Mouse (Mus musculus) lung, adult 10 weeks (tissue): ENCODE data around the gene Prr7. TPM values are rescaled to one million over a fixed set of nuclear protein-coding genes. Genes with fewer than 3 reads are reported as not detected.

Source experiments
- polyA plus RNA-seq: library from polyadenylated mRNA; stranded (reverse); fragments of 350-450 nt; fragmentation: Illumina TruSeq; extraction: RNeasy Lipid Tissue Mini Kit (QIAGEN cat#74804); gene quantifications from one replicate; pipeline ENCODE4 v1.2.3, GENCODE M21; 2014; ENCODE audit warnings: low read depth, low replicate concordance; ENCODE audit not compliant: insufficient read depth

Gene Prr7
- polyA plus RNA-seq = 1.3 TPM

DNA sequence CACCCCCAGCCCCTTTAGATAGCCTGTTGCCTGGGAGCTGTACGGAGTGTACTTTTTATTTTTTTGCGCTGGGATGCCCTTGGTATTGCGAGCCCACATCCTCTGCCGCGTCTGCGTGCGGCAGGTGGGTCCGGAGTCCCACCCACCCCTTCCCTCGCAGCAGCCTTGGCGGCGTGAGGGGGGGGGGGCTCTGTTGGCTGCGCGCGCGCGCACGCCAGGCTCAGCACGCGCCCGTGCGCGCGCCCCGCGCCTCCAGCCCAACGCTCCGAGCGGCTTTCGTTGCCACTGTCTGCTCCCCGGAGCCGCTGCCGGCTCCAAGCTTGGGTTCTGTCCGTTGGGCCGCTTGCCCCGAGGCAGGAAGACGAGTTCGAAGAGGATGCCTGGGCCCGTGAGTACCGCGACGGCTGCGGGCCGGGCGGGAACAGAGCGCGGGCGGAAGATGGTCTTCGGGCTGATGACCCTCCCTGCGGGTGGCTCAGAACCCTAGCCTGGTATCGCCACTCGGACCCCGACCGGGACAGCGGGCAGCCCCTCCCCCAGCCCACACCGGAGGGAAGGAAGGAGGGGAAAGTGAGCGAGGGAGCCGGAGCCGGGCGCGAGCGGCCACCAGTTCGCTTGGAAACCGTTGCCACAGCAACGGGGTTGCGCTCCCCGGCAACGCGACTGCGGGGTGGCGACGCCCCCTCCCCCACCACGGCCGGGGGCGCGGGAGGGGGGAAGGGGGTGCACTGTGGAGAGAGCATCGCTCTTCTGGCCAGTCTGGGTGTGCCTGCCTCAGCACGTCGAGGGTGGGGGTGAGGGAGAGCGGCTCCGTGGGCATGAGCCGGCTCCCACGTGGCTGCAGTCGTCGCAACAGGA, at the start of gene Prr7:
Prr7 (plus strand) TSS at position 241 of the 858 bp plus-strand sequence.

DNA sequence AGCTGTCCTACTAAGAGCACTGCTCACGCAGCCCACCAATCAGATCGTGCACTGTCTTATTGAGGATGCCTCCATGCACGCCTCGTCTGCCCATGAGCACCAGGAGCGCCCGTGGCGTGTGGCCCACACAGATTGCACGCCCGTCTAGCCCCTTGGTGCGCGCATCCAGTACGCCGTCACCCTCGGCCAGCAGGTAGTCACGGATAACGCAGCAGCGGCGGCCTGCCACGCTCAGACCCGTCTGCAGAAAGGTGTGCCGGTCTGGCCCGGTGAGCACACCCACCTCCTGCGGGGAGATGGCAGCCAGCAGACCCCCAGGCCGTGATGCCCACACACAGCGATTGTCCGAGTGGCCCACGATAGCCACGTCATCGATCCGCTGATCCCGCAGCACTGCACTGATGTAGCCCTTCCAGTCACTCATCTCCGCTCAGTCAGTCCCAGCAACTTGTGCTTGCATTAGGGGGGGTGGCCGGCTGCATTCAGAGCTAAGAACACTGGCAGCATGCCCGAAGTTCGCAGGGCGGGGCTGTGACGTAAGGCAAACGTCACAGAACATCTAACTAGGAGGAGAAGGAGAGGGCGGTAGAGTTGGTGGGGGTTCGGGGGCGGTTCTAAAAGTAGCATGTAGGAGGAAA, 49.2 kb upstream of the Prr7 start, which contains the start of gene Pfn3:
Pfn3 (minus strand) TSS at position 490 of the 638 bp plus-strand sequence.

DNA sequence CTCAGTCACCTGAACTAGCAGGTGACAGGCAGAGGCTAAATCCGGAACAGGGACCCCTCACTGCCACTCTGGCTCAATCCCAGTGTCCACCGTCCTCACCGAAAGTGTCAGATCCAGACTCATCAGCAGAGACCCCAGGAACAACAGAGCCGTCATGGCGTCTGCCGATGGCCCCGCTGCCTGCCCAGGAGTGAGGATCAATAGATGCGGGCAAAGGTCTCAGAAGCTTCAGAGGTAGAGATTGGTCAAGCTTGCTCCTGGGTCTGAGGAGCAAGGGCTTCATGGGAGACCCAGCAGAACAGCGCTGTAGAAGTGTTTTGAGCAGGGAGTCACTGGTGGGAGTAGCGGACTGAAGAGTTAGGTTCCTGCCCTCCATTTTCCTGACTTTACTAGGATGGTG, 37.5 kb upstream of the Prr7 start, which contains the start of gene F12:
F12 (minus strand) TSS at position 181 of the 400 bp plus-strand sequence.

DNA sequence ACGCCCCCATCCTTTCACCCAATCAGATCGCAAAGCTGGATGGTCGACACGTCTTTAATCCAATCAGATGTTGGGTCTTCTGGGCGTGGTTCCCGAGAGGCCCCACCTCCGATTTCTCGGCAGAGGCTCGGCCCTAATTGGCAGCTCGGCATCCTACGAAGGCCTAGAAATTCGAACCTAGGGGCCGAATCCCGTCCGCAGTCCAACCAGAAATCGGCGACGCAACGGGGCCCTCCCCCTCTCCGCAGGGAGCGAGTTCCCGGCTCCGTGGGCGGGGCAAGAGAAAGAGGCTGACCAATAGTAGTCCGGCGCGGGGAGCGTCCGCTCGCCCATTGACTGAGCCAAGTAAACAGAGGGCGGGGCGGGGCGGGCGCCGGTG, 19.1 kb upstream of the Prr7 start, which contains the start of gene Grk6:
Grk6 (plus strand) TSS at position 136 of the 379 bp plus-strand sequence.

DNA sequence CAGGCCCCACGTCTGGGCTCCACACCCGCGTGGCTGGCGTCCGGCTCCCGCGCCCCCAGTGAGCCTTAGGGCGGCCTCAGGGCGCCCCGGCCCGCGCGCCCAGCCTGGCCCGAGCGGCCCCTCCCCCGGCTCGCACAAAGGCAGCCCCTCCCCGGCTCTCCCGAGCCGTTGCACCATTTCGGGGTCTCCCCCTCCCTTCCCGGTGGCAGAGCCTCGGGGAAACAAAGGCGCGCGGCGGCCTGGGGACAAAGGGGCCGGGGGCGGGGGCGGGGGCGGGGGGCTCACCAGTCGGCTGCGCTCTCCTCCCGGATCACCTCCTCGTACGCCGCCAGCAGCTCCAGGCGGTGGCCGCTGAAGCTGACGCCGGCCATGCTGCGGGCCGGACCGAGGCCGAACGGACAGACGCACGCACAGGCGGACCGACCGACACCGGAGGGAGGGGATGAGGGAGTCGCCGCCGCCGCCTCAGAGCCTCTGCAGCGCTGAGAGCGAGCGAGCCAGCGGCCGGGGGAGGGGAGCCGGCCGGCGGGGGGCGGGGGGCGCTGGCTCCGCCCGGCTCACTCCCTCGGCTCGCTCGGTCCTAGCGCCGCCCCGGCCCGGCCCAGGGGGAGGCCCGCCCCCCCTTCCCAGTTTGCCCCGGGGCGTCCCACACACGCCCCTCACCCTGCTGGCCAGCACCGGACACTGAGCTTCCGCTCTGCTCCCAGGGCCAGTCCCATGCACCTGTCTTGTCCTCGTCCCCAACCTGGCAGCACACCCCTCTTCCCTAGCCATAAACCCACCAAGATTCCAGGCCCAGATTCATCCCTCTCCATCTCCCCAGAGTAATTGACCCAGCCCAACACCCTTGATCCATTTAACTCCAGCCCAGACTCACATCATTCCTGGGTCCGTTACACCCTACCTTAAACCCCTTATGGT, 23.8 kb downstream of the Prr7 start, which contains the start of gene Dbn1:
Dbn1 (minus strand) TSS at position 534 of the 921 bp plus-strand sequence.

DNA sequence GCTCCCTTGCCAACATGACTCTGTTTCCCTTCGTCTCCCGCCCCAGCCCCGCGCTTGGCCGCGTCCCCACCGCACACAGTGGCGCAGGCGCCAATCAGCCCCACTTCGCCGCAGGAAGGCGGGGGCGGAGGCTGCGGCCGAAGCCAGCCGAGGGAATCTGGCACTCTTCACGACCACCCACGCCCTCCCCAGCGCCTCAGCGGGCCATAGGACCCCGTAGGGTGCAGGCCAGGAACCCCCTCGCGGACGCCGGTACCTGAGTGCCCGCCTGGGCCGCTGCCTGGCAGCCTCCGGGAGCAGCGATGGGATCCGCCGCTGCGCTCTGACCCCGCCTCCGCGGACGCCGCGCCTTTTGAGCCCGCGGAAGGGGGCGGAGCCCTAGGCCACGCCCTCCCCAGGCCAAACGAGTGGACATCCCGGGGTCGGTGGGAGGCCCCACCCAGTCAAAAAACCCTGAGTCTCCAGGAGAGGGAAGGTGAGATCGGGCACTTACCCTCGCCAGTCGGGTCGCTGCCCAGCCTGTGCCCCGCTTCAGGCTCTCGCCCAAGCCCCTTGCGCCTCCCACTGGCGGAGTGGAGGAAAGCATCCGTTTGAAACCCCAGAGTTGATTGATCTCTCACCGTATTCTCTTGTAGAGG, 49.2 kb downstream of the Prr7 start, which contains the start of gene Pdlim7:
Pdlim7 (minus strand) TSS at position 566 of the 638 bp plus-strand sequence.

Other genes starting within 250 kb of the Prr7 start
- gene Prelid1, start 143.8 kb upstream of the Prr7 start, polyA plus RNA-seq = 118 TPM
- gene Rab24, start 142.3 kb upstream of the Prr7 start, polyA plus RNA-seq = 54.5 TPM
- gene Mxd3, start 134.4 kb upstream of the Prr7 start, polyA plus RNA-seq = 1.1 TPM
- gene Lman2, start 101.5 kb upstream of the Prr7 start, polyA plus RNA-seq = 46.3 TPM
- gene Rgs14, start 94.5 kb upstream of the Prr7 start, polyA plus RNA-seq = 6.5 TPM
- gene Slc34a1, start 66.1 kb upstream of the Prr7 start, polyA plus RNA-seq = not detected
- gene Pfn3, start 49.0 kb upstream of the Prr7 start, polyA plus RNA-seq = not detected
- 0.11 TPM for gene F12, start 37.5 kb upstream of the Prr7 start, polyA plus RNA-seq
- gene Grk6, start 19.2 kb upstream of the Prr7 start, polyA plus RNA-seq = 26.2 TPM
- gene Dbn1, start 23.8 kb downstream of the Prr7 start, polyA plus RNA-seq = 5.0 TPM
- gene Pdlim7, start 49.4 kb downstream of the Prr7 start, polyA plus RNA-seq = 31.3 TPM
- 17.2 TPM for gene Dok3, start 65.0 kb downstream of the Prr7 start, polyA plus RNA-seq
- 22.7 TPM for gene Ddx41, start 72.4 kb downstream of the Prr7 start, polyA plus RNA-seq
- 54.6 TPM for gene Fam193b, start 106.9 kb downstream of the Prr7 start, polyA plus RNA-seq
- 140 TPM for gene Tmed9, start 109.5 kb downstream of the Prr7 start, polyA plus RNA-seq
- gene B4galt7, start 135.6 kb downstream of the Prr7 start, polyA plus RNA-seq = 12.9 TPM
- 28.7 TPM for gene Caml, start 158.7 kb downstream of the Prr7 start, polyA plus RNA-seq
- gene Ddx46, start 170.8 kb downstream of the Prr7 start, polyA plus RNA-seq = 12.5 TPM
- gene B230219D22Rik, start 228.9 kb downstream of the Prr7 start, polyA plus RNA-seq = 31.7 TPM